Mouse (Mus musculus): ENCODE results near the gene Arhgap31. TPM values are rescaled to one million over a fixed set of nuclear protein-coding genes. Genes with fewer than 3 reads are reported as not detected.
A peak's percentile ranks its signal among the peaks of the same experiment; 100 is the strongest.

Arhgap31 gene
- total and polyA plus RNA-seq, 3 experiments = 0.01 to 0.04 TPM; not detected in 1

DNA sequence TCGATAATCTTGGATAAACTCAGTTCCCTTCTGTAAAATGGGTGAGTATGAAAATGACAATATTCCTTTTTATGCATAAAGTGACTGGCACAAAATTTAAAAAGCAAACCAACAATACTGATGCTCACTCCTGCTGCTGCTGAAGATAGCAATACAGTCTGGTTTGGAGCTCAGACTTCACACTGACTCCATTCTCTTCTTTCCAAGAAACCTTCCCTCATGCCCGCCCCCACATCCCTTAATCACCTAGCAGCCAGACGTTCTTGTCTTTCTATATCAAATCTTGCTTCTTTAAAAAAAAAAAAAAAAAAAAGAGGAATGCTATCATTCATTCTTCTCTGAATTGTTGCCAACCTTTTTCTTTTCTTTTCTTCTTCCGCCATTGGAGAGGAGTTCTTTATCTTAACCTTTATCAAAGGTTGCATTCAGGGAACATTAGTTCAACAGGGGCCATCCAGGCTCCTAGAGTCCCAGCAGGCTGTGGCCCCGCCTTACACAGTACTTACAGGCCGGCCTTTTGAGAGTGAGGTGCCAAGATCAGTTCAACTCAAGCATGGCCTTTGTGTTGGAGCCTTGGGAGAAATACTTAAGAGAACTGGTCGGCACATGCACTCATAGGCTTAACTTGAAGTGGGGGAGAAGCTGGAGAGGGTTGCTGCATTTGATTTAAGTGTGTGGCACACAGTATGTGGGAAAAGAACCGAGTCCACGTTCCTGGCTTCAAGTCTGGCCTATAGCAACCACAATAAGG is 7.4 kb downstream of the Arhgap31 start:
- H3K4me1 ChIP-seq (ENCODE audit: control insufficient read depth in 1 of 2, insufficient read depth in 2 of 2, low read length in 2 of 2) = no peaks in the 10 kb centered on the region
- no peaks in the 10 kb centered on the region for H3K79me2 ChIP-seq (ENCODE audit: control insufficient read depth, insufficient read depth, low read length, poor library complexity)
- 0 out of 4 replicates have a peak, but pooled peaks cover 0 to 2% of the 10 kb centered on the region in 2 experiments for H3K27me3 ChIP-seq (ENCODE audit: control insufficient read depth in 1 of 2, insufficient read depth in 2 of 2, low read length in 2 of 2)
- no peaks in the 10 kb centered on the region for H3K9me3 ChIP-seq (replicated peaks; ENCODE audit: insufficient read depth, low read length)
- no peak overlapping the region for H3K27ac ChIP-seq (ENCODE audit: control insufficient read depth, low read depth, low read length)
- no peaks in the 10 kb centered on the region for H3K36me3 ChIP-seq (ENCODE audit: control insufficient read depth in 1 of 2, insufficient read depth in 2 of 2, low read length in 2 of 2)
- peak; percentile 1 for DNase-seq (ENCODE audit: low read depth, low spot score)
- H3K4me3 ChIP-seq (ENCODE audit: control insufficient read depth in 1 of 2, insufficient read depth in 1 of 2, low read depth in 2 of 2, low read length in 2 of 2) = no peak overlapping the region
- TF ChIP-seq MAX (IDR thresholded peaks at IDR 0.05; ENCODE audit: low read length) (no peak), POLR2AphosphoS2 (IDR thresholded peaks at IDR 0.05; ENCODE audit: low read length) (no peak), UBTF (IDR thresholded peaks at IDR 0.05; ENCODE audit: borderline replicate concordance, insufficient read depth, low read depth, low read length) (no peak), CHD2 (IDR thresholded peaks at IDR 0.05; ENCODE audit: low read length) (no peak), NRF1 (IDR thresholded peaks at IDR 0.05; ENCODE audit: insufficient read depth, low read depth, low read length, poor library complexity, severe bottlenecking) (no peak), E2F4 (IDR thresholded peaks at IDR 0.05; ENCODE audit: borderline replicate concordance, low read depth, low read length) (no peak), TCF12 (IDR thresholded peaks at IDR 0.05; ENCODE audit: low read depth, low read length) (no peak), ELF1 (IDR thresholded peaks at IDR 0.05; ENCODE audit: low read depth, low read length) (no peak), TAL1 (IDR thresholded peaks at IDR 0.05; ENCODE audit: low read length) (no peak), SIN3A (IDR thresholded peaks at IDR 0.05; ENCODE audit: low read length) (no peak), POLR2A (IDR thresholded peaks at IDR 0.05; ENCODE audit: control insufficient read depth in 1 of 2, insufficient read depth in 1 of 2, low read depth in 1 of 2, low read length in 2 of 2, poor library complexity in 1 of 2) (no peak), ETS1 (IDR thresholded peaks at IDR 0.05; ENCODE audit: low read depth, low read length) (no peak), ZKSCAN1 (IDR thresholded peaks at IDR 0.05; ENCODE audit: low read depth, low read length) (no peak), USF2 (IDR thresholded peaks at IDR 0.05; ENCODE audit: borderline replicate concordance in 1 of 2, insufficient read depth in 1 of 2, low read depth in 1 of 2, low read length in 2 of 2) (no peak), SMC3 (IDR thresholded peaks at IDR 0.05; ENCODE audit: low read depth, low read length) (no peak), MXI1 (IDR thresholded peaks at IDR 0.05; ENCODE audit: low read depth, low read length) (no peak), POLR2AphosphoS5 (IDR thresholded peaks at IDR 0.05; ENCODE audit: borderline replicate concordance, low read depth, low read length) (no peak), MEF2A (IDR thresholded peaks at IDR 0.05; ENCODE audit: extremely low read depth, insufficient replicate concordance, low read depth, low read length, poor library complexity, severe bottlenecking) (no peak), CHD1 (IDR thresholded peaks at IDR 0.05; ENCODE audit: low read depth, low read length) (no peak), MYB (IDR thresholded peaks at IDR 0.05; ENCODE audit: low read depth, low read length) (no peak)
- H3K9ac ChIP-seq (ENCODE audit: control insufficient read depth, low read depth, low read length, poor library complexity, severe bottlenecking) = no peak overlapping the region
